Mouse (Mus musculus) mouse trophoblast stem cell (cell line): ENCODE results near the gene Tat.

Experiments used
- in situ Hi-C, 2 experiments: fragments of 300-500 bp; cut with MseI, MboI; formaldehyde crosslinking; loops; 2 replicates in 1 of 2; 3 replicates in 1 of 2; pipeline ENCODE4 v1.15.1; 2025

Tat gene

DNA sequence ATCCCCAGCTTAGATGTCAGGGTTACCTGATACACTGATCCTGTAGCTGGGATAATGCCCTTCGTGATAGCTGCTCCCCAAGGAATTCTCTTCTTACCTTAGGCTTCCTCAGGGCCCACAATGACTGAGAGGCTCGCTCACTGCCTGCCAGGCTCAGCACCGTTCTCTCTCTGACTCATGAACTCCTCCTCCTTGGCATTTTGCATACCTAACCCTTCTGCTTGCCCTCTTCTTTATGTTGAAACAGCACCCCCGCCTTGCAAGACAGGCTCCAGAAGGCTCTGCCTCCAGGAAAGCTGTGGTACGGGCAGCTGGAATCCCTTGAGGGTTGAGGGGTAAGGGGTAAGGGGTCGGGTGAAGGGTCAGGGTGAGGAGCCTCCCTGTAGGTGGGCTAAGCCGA, 49.0 kb downstream of the Tat start:
- in situ Hi-C loops = no loop called here

DNA sequence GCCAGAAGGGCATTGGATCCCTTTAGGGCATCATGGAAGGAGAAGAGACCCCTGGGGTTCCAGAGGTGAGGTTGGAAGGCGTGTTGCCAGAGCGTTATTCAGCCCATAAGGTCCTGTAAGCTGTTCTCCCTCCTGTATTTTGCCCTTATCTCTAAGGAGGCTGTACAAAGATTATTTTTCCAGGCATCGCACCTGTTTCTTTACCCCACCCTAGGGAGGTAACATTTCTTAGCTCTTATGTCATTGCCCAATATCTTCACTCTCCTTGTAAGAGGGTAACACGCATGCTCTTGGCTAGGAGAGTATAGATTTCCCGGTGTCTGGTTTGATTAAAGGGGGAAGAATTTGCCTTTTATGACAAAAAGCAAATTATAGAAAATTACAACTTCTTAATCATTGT, 49.4 kb downstream of the Tat start, which contains the start of gene Chst4:
Gene Chst4, minus strand, starts transcription at position 82 of the 400 bp plus-strand sequence.
- in situ Hi-C loops = no loop called here

GRCm38 (mm10) chr8:110040509-110040908, 50.3 kb downstream of the Tat start:
- in situ Hi-C loops = no loop called here
